In genomic region chr2:93870842-93871241, GRCm38 (mm10) we compare ENCODE assay signal across 8 mouse cellular contexts. TPM values are rescaled to one million over a fixed set of nuclear protein-coding genes. Genes with fewer than 3 reads are reported as not detected.
A peak's percentile ranks its signal among the peaks of the same experiment; 100 is the strongest.
DNase-seq lines count a peak whose midpoint lies in the region; ATAC-seq and TF ChIP-seq lines count a peak whose summit lies in the region.

No protein-coding gene starts in this region.

- H3K9ac ChIP-seq in embryonic facial prominence, embryonic 12.5 days = no peak overlapping the region
- H3K9ac ChIP-seq in liver, postnatal 0 days (replicated peaks) = no peak overlapping the region

- no peaks in the 10 kb centered on the region for H3K9me3 ChIP-seq in embryonic facial prominence, embryonic 12.5 days
- no peaks in the 10 kb centered on the region for H3K9me3 ChIP-seq in heart, embryonic 10.5 days
- H3K9me3 ChIP-seq in liver, postnatal 0 days (ENCODE audit: low read length) = no peaks in the 10 kb centered on the region

- H3K27me3 ChIP-seq in embryonic facial prominence, embryonic 12.5 days = no peaks in the 10 kb centered on the region
- H3K27me3 ChIP-seq in heart, embryonic 10.5 days (ENCODE audit: insufficient read depth, poor library complexity, severe bottlenecking) = 0 out of 2 replicates have a peak, but pooled peaks cover 18% of the 10 kb centered on the region
- H3K27me3 ChIP-seq in liver, postnatal 0 days (ENCODE audit: insufficient read depth, low read length) = no peaks in the 10 kb centered on the region

- H3K27ac ChIP-seq in embryonic facial prominence, embryonic 12.5 days = no peak overlapping the region
- H3K27ac ChIP-seq in heart, embryonic 10.5 days = no peak overlapping the region
- no peak overlapping the region for H3K27ac ChIP-seq in liver, postnatal 0 days (ENCODE audit: low read depth)

- ATAC-seq in embryonic facial prominence, embryonic 12.5 days (ENCODE audit: insufficient number of reproducible peaks, insufficient read depth, low FRiP score, low TSS enrichment) = peak; percentile 29; the same call in 1 of the 2 replicates
- peak; percentile 36; the same call in 1 of the 2 replicates for ATAC-seq in liver, postnatal 0 days

- peaks cover 11% of the 10 kb centered on the region for H3K4me1 ChIP-seq in embryonic facial prominence, embryonic 12.5 days
- H3K4me1 ChIP-seq in heart, embryonic 10.5 days = peaks cover 22% of the 10 kb centered on the region
- peaks cover 4% of the 10 kb centered on the region; the same call in 1 of the 2 replicates for H3K4me1 ChIP-seq in liver, postnatal 0 days (ENCODE audit: insufficient read depth)

- no peak overlapping the region for H3K4me3 ChIP-seq in embryonic facial prominence, embryonic 12.5 days
- H3K4me3 ChIP-seq in heart, embryonic 10.5 days = no peak overlapping the region
- H3K4me3 ChIP-seq in liver, postnatal 0 days (ENCODE audit: low read depth, low read length) = no peak overlapping the region

- TF ChIP-seq EP300 in liver, postnatal 0 days (IDR thresholded peaks at IDR 0.05; ENCODE audit: low read depth) = no peak

- TF ChIP-seq CTCF in liver, postnatal 0 days (IDR thresholded peaks at IDR 0.05; ENCODE audit: low read depth) = peak; percentile 67

- no peaks in the 10 kb centered on the region for H3K36me3 ChIP-seq in embryonic facial prominence, embryonic 12.5 days
- no peaks in the 10 kb centered on the region for H3K36me3 ChIP-seq in heart, embryonic 10.5 days
- H3K36me3 ChIP-seq in liver, postnatal 0 days (replicated peaks; ENCODE audit: insufficient read depth, low read length) = no peaks in the 10 kb centered on the region

- H3K4me2 ChIP-seq in embryonic facial prominence, embryonic 12.5 days (replicated peaks) = no peak overlapping the region
- no peak overlapping the region for H3K4me2 ChIP-seq in liver, postnatal 0 days (ENCODE audit: low read depth, low read length)

- 42% methylated on average over 4 of the region's 4 CpGs for WGBS in embryonic facial prominence, embryonic 12.5 days
- 45% methylated on average over 4 of the region's 4 CpGs for WGBS in heart, embryonic 10.5 days
- 38% methylated on average over 4 of the region's 4 CpGs for WGBS in liver, postnatal 0 days (ENCODE audit: insufficient replicate concordance)

- peak; percentile 85 for DNase-seq in ES-CJ7 (ENCODE audit: low read depth, low spot score)
- DNase-seq in adrenal gland, postnatal 4 days (ENCODE audit: low spot score in 2 of 2) = peak; percentile 49 to 57
- DNase-seq in heart, embryonic 10.5 days (ENCODE audit: low spot score) = peak; percentile 80
- peak; percentile 61 to 78 for DNase-seq in kidney, postnatal 36 days
- peak; percentile 72 for DNase-seq in liver, postnatal 0 days
- peak; percentile 56 for DNase-seq in ovary, postnatal 36 days (ENCODE audit: low spot score)
- DNase-seq in urinary bladder, postnatal 25 days (ENCODE audit: low spot score) = peak; percentile 61

RNA-seq across cellular contexts. Expression of gene Accsl, which starts 1.9 kb away (rescaled TPM):
- total RNA-seq in adrenal gland, postnatal 4 days (2021) = under 1 TPM; 0.22 to 0.99 TPM
- not detected in 2 replicates for polyA plus RNA-seq in embryonic facial prominence, embryonic 12.5 days (2016; fragmentation: Nextera tagmentation; extraction: Ambion mirVana)
- polyA plus RNA-seq in heart, embryonic 10.5 days (2016; fragmentation: Nextera tagmentation; extraction: Ambion mirVana) = 0.12 TPM in 1 of 2 replicates, not detected in the other
- 0.13 TPM in 1 of 2 replicates, not detected in the other for polyA plus RNA-seq in liver, postnatal 0 days (2015; fragmentation: Nextera tagmentation; extraction: Ambion mirVana)

RNA-seq across cellular contexts. Expression of gene Accs, which starts 21.1 kb away (rescaled TPM):
- total RNA-seq in adrenal gland, postnatal 4 days (2021) = 10 to 100 TPM; 21.0 to 24.5 TPM
- polyA plus RNA-seq in embryonic facial prominence, embryonic 12.5 days (2016; fragmentation: Nextera tagmentation; extraction: Ambion mirVana) = 9.6 and 9.8 TPM in 2 replicates
- 7.9 and 8.3 TPM in 2 replicates for polyA plus RNA-seq in heart, embryonic 10.5 days (2016; fragmentation: Nextera tagmentation; extraction: Ambion mirVana)
- polyA plus RNA-seq in liver, postnatal 0 days (2015; fragmentation: Nextera tagmentation; extraction: Ambion mirVana) = 1.3 and 1.6 TPM in 2 replicates

RNA-seq across cellular contexts. Expression of gene Ext2, which starts 48.5 kb away (rescaled TPM):
- total RNA-seq in adrenal gland, postnatal 4 days (2021) = 100 to 1,000 TPM; 108 to 118 TPM
- 105 and 112 TPM in 2 replicates for polyA plus RNA-seq in embryonic facial prominence, embryonic 12.5 days (2016; fragmentation: Nextera tagmentation; extraction: Ambion mirVana)
- 82.8 and 83.0 TPM in 2 replicates for polyA plus RNA-seq in heart, embryonic 10.5 days (2016; fragmentation: Nextera tagmentation; extraction: Ambion mirVana)
- polyA plus RNA-seq in liver, postnatal 0 days (2015; fragmentation: Nextera tagmentation; extraction: Ambion mirVana) = 22.6 TPM in 2 replicates
